Mouse (Mus musculus): ENCODE results near the gene Get4. TPM values are rescaled to one million over a fixed set of nuclear protein-coding genes. Genes with fewer than 3 reads are reported as not detected.

The Get4 gene
- polyA plus RNA-seq, 1 experiment, result 61.6 TPM

DNA sequence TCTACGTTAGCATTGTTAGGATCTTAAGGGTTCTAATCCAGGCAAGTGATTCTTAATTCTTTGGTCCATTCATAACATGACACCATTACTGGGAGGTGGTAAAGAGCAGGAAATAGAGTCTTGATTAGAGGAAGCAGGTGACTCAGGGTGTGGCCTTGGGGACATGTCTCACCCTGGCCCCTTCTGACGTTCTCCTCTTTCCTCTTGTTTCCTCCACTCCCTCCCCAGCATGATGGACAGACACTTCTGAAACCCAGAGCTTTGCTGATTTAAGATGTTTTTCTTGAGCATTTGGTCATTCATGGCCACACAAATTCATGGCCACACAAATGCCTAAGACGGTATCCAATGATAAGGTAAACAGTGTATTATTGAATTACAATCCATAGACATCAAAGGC, 57.8 kb downstream of the Get4 start:
- Histone ChIP-seq H3K4me3 (ENCODE audit: insufficient read depth, low read length) (no peak overlapping the region), H3K27ac (ENCODE audit: insufficient read depth, low read length) (no peak overlapping the region), H3K4me1 (ENCODE audit: control insufficient read depth, insufficient read depth, low read length) (no peaks in the 10 kb centered on the region)
- TF ChIP-seq POLR2A (IDR thresholded peaks at IDR 0.05; ENCODE audit: low read depth, low read length) (no peak), CTCF (IDR thresholded peaks at IDR 0.05; ENCODE audit: borderline replicate concordance, insufficient read depth, low read length) (no peak)

DNA sequence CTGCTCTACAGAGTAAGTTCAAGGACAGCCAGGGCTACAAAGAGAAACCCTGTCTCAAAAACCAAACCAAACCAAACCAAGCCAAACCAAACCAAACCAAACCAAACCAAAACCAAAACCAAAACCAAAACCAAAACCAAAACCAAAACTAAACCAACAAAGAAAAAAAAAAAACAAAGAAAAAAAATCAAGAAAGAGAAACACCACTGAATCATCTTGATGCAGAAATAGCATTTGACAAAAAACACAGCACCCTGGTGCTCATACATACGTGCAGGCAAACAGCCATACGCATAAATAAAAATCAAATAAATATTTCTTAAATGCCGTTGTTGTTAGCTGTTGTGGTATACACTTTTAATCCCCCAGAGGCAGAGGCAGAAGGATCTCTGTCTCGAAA, 58.4 kb downstream of the Get4 start:
- Histone ChIP-seq H3K27ac (ENCODE audit: insufficient read depth, low read length) (no peak overlapping the region), H3K4me3 (ENCODE audit: insufficient read depth, low read length) (no peak overlapping the region), H3K4me1 (ENCODE audit: control insufficient read depth, insufficient read depth, low read length) (no peaks in the 10 kb centered on the region)
- TF ChIP-seq CTCF (IDR thresholded peaks at IDR 0.05; ENCODE audit: borderline replicate concordance, insufficient read depth, low read length) (no peak), POLR2A (IDR thresholded peaks at IDR 0.05; ENCODE audit: low read depth, low read length) (no peak)

DNA sequence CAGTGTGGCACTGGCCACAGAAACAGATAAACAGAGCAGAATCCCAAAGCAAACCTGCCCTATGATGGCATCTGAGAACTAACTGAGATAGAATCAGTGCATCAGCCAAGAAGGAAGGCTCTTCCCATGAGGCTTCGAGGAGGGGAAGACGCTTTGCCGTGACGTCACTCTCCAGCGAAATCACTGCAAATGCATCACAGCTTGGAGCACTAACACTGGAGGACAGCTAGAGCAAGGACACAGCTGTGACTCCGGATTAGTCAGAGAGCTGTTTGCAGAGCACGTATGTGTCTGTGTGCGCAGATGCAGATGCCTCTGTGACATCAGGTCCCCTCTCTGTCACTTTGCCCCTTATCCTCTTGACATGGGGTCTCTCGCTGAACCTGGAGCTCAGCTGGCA, 59.7 kb downstream of the Get4 start:
- no peak overlapping the region for H3K4me3 ChIP-seq (ENCODE audit: insufficient read depth, low read length)
- no peak for TF ChIP-seq POLR2A (IDR thresholded peaks at IDR 0.05; ENCODE audit: low read depth, low read length)
- no peak for TF ChIP-seq CTCF (IDR thresholded peaks at IDR 0.05; ENCODE audit: borderline replicate concordance, insufficient read depth, low read length)
- no peak overlapping the region for H3K27ac ChIP-seq (ENCODE audit: insufficient read depth, low read length)
- no peaks in the 10 kb centered on the region for H3K4me1 ChIP-seq (ENCODE audit: control insufficient read depth, insufficient read depth, low read length)

DNA sequence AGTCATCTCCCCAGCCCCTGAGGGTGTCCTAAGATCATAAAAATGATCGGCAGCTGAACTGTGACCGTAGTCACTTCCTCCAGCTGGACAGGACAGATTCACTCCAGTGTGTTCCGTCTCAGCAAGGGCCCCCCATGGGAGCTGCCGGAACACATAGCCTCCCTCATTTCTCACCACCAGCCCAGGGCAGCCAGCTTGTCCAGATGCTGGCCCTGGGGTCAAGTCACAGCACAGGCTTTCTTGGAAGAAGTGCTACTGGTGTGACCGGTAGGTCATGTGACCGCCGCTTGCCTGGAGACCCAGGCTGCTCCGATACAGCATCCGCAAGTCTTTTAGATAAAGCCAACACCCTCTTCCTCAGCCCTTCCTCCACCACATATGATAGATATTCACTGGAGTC, 61.4 kb downstream of the Get4 start:
- no peaks in the 10 kb centered on the region for H3K4me1 ChIP-seq (ENCODE audit: control insufficient read depth, insufficient read depth, low read length)
- no peak for TF ChIP-seq CTCF (IDR thresholded peaks at IDR 0.05; ENCODE audit: borderline replicate concordance, insufficient read depth, low read length)
- TF ChIP-seq POLR2A (IDR thresholded peaks at IDR 0.05; ENCODE audit: low read depth, low read length), result no peak
- H3K4me3 ChIP-seq (ENCODE audit: insufficient read depth, low read length), result no peak overlapping the region
- no peak overlapping the region for H3K27ac ChIP-seq (ENCODE audit: insufficient read depth, low read length)

DNA sequence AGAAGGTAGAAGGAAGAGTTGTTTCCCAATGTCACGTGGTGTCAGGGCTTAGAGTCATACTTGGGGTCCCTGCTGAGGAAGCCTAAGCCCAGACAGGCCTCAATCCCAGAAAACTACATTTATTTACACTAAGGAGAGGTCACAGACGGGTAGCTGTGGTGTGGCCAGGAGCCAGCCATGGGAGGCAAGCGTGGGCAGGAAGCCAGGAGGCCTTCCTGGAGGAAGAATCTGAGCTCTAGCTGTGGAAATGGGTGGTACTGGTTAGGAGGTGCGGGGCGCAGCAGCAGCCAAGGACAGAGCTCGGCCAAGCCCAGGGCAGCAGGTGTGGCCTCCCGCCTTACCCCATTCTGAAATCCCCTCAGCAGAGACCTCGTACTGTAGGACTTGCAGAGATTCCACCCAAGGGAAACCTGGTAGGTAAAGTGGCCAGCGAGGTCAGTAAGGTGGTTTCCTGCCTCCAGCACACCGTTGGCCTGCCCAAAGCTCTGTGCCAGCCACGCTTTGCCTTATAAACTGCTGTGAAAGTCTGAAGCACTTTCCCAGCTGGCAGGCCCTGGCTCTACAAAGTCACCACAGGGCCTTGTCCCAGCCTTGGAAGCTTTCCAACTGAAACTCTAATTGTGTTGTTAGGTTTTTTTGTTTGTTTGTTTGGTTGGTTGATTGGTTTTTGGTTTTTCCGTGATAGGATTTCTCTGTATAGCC, 63.0 kb downstream of the Get4 start:
- no peak overlapping the region for H3K4me3 ChIP-seq (ENCODE audit: insufficient read depth, low read length)
- H3K27ac ChIP-seq (ENCODE audit: insufficient read depth, low read length), result no peak overlapping the region
- H3K4me1 ChIP-seq (ENCODE audit: control insufficient read depth, insufficient read depth, low read length), result no peaks in the 10 kb centered on the region
- TF ChIP-seq CTCF (IDR thresholded peaks at IDR 0.05; ENCODE audit: borderline replicate concordance, insufficient read depth, low read length) (no peak), POLR2A (IDR thresholded peaks at IDR 0.05; ENCODE audit: low read depth, low read length) (no peak)

DNA sequence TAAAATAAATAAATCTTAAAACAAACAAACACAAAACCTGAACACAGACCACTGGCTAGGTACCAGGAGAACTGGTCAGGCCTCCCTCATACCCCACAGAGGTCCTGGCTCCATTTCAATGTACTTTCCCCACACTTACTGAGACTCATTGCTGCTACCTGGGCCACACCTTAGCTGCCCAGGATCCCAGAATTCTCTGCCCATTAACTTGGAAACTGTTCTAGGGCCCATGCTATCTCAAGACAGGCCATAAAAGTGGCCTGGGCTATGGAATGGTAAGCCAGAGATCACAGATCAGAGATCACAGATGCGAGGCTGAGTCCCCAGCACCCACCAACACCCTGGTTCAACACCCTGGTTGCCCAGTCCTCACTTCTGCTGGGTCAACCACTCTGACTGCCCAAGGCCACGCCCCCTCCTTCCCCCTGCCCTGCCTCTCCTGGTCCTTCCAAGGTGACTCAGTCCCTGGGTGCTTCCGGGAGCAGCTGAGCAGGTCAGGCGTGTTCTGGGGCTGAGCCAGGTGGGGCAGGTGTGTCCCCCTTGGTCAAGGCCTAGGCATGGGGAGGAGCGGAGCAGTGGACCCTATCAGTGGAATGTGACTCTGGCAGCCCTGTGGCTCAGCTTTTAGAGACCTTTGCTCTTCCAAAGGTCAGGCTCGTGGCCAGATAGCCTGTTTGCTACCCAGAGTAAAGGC, 65.0 kb downstream of the Get4 start:
- Histone ChIP-seq H3K4me3 (ENCODE audit: insufficient read depth, low read length) (no peak overlapping the region), H3K27ac (ENCODE audit: insufficient read depth, low read length) (no peak overlapping the region), H3K4me1 (ENCODE audit: control insufficient read depth, insufficient read depth, low read length) (no peaks in the 10 kb centered on the region)
- TF ChIP-seq CTCF (IDR thresholded peaks at IDR 0.05; ENCODE audit: borderline replicate concordance, insufficient read depth, low read length), result no peak
- TF ChIP-seq POLR2A (IDR thresholded peaks at IDR 0.05; ENCODE audit: low read depth, low read length), result no peak

DNA sequence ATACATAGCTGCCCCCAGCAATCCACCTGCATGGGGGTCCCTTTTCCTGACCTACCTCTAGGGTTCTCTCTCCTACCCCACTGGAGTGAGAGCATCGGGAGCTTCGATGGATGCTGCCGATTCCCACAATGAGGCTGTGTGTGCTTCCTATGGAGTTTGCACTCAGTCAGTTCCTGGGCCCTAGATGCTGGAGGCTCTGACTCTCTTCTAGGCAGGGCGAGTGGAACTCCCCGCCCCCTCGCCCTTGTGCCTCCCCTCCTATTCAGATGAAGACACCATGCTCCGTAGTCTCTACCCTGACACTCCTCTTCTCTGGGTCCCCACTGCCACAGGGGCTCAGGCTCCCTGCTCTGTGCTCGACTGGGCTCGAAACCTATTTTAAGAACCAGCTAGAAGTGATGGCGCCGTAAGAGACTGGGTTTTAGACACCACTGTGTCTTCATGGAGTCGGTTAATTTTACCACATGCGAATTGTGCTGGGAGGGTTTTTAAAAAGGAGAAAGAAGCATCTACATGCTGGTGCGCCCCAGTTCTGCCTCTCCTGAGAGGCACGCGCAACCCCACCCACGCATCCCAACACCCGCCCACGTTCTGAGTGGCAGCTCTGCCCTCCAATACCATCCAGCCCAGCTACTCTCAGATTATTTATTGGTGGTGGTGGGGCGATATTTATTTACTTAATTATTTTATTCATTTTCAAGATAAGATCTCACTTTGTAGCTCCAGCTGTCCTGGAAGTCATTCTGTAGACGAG, 65.8 kb downstream of the Get4 start:
- Histone ChIP-seq H3K4me1 (ENCODE audit: control insufficient read depth, insufficient read depth, low read length) (no peaks in the 10 kb centered on the region), H3K4me3 (ENCODE audit: insufficient read depth, low read length) (no peak overlapping the region), H3K27ac (ENCODE audit: insufficient read depth, low read length) (no peak overlapping the region)
- TF ChIP-seq CTCF (IDR thresholded peaks at IDR 0.05; ENCODE audit: borderline replicate concordance, insufficient read depth, low read length) (no peak), POLR2A (IDR thresholded peaks at IDR 0.05; ENCODE audit: low read depth, low read length) (no peak)

Other genes with a start within 250 kb of the Get4 start
- 20.4 and 31.4 TPM in 2 replicates for gene Prkar1b, start 102.3 kb upstream of the Get4 start, polyA plus RNA-seq (2011; ENCODE audit: insufficient read length, low read depth, missing spikeins)
- gene Dnaaf5, start 102.1 kb upstream of the Get4 start, polyA plus RNA-seq (2011; ENCODE audit: insufficient read length, low read depth, missing spikeins), result 8.5 and 10.2 TPM in 2 replicates
- 46.3 and 49.0 TPM in 2 replicates for gene Sun1, start 51.7 kb upstream of the Get4 start, polyA plus RNA-seq (2011; ENCODE audit: insufficient read length, low read depth, missing spikeins)
- gene Adap1, start 73.3 kb downstream of the Get4 start, polyA plus RNA-seq (2011; ENCODE audit: insufficient read length, low read depth, missing spikeins), result 0.54 TPM in 1 of 2 replicates, not detected in the other
- 46.7 and 52.2 TPM in 2 replicates for gene Cox19, start 99.1 kb downstream of the Get4 start, polyA plus RNA-seq (2011; ENCODE audit: insufficient read length, low read depth, missing spikeins)
- not detected in 2 replicates for gene Cyp2w1, start 100.3 kb downstream of the Get4 start, polyA plus RNA-seq (2011; ENCODE audit: insufficient read length, low read depth, missing spikeins)
- 0.72 and 0.88 TPM in 2 replicates for gene Gpr146, start 125.4 kb downstream of the Get4 start, polyA plus RNA-seq (2011; ENCODE audit: insufficient read length, low read depth, missing spikeins)
- 0.33 TPM in 1 of 2 replicates, not detected in the other for gene C130050O18Rik, start 153.0 kb downstream of the Get4 start, polyA plus RNA-seq (2011; ENCODE audit: insufficient read length, low read depth, missing spikeins)
- gene Gper1, start 170.8 kb downstream of the Get4 start, polyA plus RNA-seq (2011; ENCODE audit: insufficient read length, low read depth, missing spikeins), result 2.2 and 7.1 TPM in 2 replicates
- gene 3110082I17Rik, start 208.2 kb downstream of the Get4 start, polyA plus RNA-seq (2011; ENCODE audit: insufficient read length, low read depth, missing spikeins), result 13.9 and 15.3 TPM in 2 replicates
- 25.4 and 35.2 TPM in 2 replicates for gene Zfand2a, start 232.2 kb downstream of the Get4 start, polyA plus RNA-seq (2011; ENCODE audit: insufficient read length, low read depth, missing spikeins)

Measured in embryonic fibroblast, embryonic 13.5 days (primary cell).